Mouse (Mus musculus) mouse embryonic stem cell (cell line): ENCODE measurements around the gene Dlx6.

Experiments used
- in situ Hi-C, 2 experiments: fragments of 300-500 bp; cut with MboI; formaldehyde crosslinking; loops; 1 replicate in 1 of 2; 3 replicates in 1 of 2; pipeline ENCODE4 v1.14.3; 2019 to 2020; ENCODE audit warnings: low sequenced_read_pairs in 2 of 2, low pct_unique_long_range_greater_than_20kb in 1 of 2, mixed read lengths in 1 of 2; ENCODE audit not compliant: unreplicated experiment in 1 of 2

Dlx6 gene

GRCm38 (mm10) chr6:6863160-6863870 is at the start of gene Dlx6:
Dlx6 (plus strand) TSS chr6:6863334.
- in situ Hi-C loops: loop anchor here (25.0 kb wide), 3 partner anchors 576 to 851 kb away; no protein-coding TSS in a partner anchor

DNA sequence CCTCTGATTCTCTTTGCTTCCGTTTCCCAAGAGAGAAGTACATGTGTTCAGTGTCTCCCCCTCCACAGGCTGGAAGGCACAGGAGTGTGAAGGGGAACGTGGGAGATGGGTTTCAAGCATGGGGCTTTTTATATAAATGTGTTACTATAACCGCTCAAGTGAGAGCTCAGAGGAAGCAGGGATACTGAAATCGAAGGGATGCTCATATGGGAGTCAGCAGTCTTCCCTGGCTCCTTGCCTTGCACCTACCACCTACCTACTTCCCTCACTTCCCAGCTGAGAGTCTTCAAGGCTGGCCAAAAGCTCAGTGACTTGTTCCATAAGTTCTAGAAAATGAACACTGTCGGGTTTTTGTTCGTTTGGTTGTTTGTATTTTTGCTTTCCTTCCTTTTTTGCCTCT is 46.3 kb upstream of the Dlx6 start:
- in situ Hi-C loops: no loop called here

DNA sequence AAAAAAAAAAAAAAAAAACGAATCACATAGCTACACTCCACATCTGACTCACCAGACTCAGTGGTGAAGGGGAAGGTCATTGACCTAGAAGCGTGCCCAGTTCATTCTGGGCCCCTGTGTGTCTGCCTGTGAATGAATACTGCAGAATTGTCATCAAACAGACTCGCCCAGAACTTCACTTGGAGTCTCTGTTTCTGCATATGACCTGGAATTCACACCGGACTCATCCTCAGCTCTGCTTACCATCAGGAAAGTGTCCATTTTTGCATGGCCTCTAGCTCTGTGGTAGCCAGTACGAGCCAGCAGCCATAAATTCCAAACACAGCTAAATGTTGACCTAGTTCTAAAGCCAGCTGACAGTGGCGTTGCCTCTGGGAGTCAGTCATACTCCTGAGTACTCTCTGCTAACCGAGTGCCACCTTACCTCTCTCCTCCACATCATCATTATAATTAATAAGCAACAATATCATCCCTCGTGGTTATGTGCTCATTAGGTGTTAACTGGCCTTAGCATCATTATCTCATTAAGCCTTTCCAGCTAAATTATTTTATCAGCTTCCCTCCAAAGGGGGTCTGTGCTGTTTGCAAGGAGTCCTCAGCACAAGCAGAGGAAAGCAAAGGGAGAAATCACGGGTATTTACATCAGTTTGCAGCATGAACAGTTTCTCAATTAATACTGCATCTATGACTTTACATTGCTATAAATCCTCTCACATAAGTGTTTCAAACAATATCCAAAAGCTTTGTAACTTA is 44.9 kb upstream of the Dlx6 start:
- in situ Hi-C loops: no loop called here

DNA sequence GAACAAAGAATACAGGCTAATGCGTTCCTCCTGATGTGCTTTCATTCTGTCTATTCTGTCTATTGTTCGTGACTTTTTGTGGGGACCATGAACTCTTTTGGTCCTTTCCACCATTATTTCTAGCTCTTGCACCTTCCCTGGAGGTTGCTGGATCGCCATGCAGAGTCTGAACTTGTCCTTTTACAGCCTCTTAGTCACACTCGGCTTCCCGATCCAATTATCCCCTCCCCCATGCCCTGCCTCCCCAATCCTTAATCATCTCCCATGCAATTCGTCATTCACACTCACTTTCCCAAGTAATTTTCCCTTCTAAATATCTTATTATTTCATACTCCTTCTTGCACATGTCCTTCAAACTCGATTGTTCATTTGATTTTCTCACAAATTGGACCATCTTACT is 44.0 kb upstream of the Dlx6 start:
- in situ Hi-C loops: no loop called here

- in situ Hi-C loops: no loop called here
Measured at GRCm38 (mm10) chr6:6825313-6825712, 37.8 kb upstream of the Dlx6 start.

DNA sequence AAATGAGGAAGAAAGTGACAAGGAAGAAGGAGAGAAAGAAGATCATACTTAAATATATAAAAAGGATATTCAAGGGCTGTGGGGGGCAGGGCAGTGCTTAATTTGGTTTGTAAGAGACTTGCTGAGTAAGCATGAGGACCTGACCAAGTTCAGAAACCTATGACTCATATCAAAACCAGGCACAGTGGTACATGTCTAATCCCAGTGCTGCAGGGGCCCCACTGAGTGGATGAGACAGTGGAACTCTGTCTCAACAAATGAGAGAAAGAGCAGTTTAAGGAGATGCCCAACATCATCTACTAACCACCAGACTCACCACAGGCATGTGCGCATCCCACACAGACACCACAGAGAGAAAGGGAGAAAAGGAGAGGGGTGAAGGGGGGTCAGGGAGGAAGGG is 36.3 kb upstream of the Dlx6 start:
- in situ Hi-C loops: no loop called here

GRCm38 (mm10) chr6:6830446-6830845 is 32.7 kb upstream of the Dlx6 start:
- in situ Hi-C loops: no loop called here

GRCm38 (mm10) chr6:6833301-6833700 is 29.8 kb upstream of the Dlx6 start:
- in situ Hi-C loops: no loop called here

- in situ Hi-C loops: no loop called here
Measured at GRCm38 (mm10) chr6:6848541-6848940, 14.6 kb upstream of the Dlx6 start.

- in situ Hi-C loops: loop anchor here (25.0 kb wide), 3 partner anchors 562 to 837 kb away; no protein-coding TSS in a partner anchor
Measured at GRCm38 (mm10) chr6:6849744-6850143, 13.4 kb upstream of the Dlx6 start.

DNA sequence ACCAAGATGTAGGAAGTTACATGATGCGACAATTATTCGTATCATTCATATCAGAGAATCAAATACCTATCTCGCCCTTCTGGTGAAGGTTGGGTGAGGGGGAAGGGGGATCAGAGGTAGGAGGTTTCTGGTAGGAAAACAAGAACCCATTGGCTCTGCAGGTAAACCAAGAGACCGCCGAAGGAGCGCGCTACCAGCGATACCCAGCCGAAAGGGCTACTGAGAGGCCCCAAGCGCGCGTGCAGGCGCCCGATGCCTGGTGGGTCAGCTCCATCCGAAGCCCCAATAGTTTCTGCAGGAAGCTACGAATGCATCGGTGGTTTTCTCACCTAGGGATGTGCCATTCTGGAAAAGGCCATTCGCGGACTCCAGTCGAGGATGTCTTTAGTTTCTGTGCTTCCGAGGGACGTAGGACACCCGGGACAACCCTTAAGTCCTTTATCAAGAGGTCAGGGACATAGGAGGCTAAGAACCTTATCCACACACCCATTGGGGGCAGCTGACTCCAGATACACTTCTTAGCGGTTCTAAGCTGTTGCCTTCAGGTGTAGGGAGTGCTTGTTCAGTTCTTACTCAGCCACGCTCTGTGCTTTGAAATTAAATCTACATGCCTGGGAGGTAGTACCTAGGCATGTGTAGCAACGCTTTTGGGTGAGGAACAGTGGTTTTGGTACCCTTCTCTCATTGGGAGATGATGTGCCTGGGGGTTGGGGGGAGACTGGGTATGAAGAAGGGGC is 12.6 kb upstream of the Dlx6 start:
- in situ Hi-C loops: loop anchor here (25.0 kb wide), 3 partner anchors 563 to 838 kb away; no protein-coding TSS in a partner anchor

GRCm38 (mm10) chr6:6851166-6851565 is 12.0 kb upstream of the Dlx6 start:
- in situ Hi-C loops: loop anchor here (25.0 kb wide), 3 partner anchors 564 to 839 kb away; no protein-coding TSS in a partner anchor

DNA sequence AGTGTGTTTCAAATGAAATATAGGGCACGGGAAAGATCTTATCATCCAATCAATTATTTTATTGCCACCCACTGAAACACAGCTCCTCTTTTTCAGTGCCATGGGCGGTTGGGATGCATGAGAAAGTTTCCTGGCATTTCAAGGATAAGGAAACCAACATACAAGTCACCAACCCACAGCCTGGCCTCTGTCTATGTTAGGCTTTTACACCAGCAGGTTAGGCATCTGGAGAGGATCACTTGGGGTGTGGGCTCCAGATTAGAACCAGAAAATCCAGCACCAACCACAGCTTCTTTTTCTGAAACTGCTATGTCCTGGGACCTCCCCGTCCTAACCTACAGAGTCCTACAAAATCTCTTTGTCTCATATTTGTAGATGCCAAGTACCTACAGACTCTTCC is 10.2 kb upstream of the Dlx6 start:
- in situ Hi-C loops: loop anchor here (25.0 kb wide), 3 partner anchors 566 to 841 kb away; no protein-coding TSS in a partner anchor

DNA sequence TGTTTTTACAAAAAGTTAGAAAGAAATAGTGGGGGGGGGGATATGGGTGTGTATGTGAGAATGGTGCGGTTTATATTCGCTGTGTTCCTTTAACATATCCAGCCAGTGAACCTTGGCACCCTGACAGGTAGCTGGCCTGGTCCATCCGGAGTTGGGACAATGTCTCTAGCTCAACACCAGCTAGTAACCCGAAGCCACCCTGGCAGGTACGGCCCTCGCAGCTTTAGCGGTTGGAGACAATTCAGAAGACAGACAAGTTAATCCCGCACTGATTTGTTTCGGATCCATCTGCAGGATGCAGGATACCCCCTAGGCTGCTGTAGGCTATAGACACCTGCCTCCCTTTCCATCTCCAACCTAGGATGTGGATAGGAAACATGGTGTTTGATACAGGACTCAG is 9.0 kb upstream of the Dlx6 start:
- in situ Hi-C loops: loop anchor here (25.0 kb wide), 3 partner anchors 567 to 842 kb away; no protein-coding TSS in a partner anchor

GRCm38 (mm10) chr6:6854902-6855745 is 8.0 kb upstream of the Dlx6 start:
- in situ Hi-C loops: loop anchor here (25.0 kb wide), 3 partner anchors 568 to 843 kb away; no protein-coding TSS in a partner anchor

DNA sequence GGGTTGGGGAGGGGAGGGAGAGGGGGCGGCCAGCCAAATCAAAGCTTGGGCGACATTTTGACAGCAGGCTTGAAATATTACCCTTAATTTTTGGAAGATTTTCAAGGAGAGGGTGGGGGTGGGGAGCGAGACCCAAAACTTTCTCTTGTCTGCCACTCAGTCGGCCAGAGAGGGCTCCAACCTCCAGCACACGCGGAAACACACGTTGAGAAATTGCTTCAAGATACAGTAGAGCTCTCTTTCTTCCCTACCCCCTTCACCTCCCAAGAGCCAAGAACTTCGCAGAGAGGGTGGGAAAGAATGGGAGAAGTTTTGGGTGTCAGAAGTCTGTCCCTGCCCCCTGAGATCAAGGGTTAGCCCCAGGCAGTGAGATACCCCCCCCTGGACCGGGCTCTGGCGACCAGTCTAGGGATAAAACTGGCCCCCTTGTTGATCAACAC is 7.4 kb upstream of the Dlx6 start:
- in situ Hi-C loops: loop anchor here (25.0 kb wide), 3 partner anchors 568 to 843 kb away; no protein-coding TSS in a partner anchor

- in situ Hi-C loops: loop anchor here (25.0 kb wide), 3 partner anchors 569 to 844 kb away; no protein-coding TSS in a partner anchor
Measured at GRCm38 (mm10) chr6:6856316-6856715, 6.8 kb upstream of the Dlx6 start.

- in situ Hi-C loops: loop anchor here (25.0 kb wide), 3 partner anchors 570 to 845 kb away; no protein-coding TSS in a partner anchor
Measured at GRCm38 (mm10) chr6:6856881-6857280, 6.3 kb upstream of the Dlx6 start.
